Mouse (Mus musculus): ENCODE measurements around the gene Klhl42. TPM values are rescaled to one million over a fixed set of nuclear protein-coding genes. Genes with fewer than 3 reads are reported as not detected.

The Klhl42 gene
- polyA plus RNA-seq, 1 experiment from 2014 or later = 1.6 TPM

DNA sequence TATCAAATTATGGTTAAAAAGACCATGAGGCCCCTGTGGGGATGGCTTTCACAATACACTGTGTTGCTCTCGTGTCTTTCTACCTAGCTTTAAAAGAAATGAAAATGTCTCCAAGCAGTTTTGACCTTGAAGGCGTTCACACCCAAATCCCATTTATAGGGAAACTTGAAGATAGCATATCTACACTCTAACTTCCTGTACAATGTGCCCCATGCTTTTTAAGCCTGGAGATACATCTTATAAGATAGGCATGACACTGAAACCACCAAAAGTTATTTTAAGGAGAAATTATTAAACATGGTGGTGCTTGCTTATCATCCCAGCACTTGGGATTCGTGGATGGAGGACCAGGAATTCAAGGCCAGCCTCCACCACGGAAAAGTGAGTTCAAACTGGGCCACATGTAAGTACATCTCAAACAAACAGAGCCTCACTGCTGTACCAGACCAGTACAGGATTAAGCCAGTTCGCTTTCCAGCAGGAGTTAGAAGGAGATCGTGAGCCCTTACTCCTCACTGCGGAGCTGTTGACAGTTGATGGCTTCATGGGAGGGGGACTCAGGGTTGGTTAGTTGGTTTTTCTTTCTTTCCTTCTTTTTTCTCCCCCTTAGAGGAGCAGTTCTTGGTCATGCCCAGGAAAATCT lies 5.7 kb upstream of the Klhl42 start:
- no peaks in the 10 kb centered on the region for H3K36me3 ChIP-seq (replicated peaks; ENCODE audit: insufficient read depth, low read length)
- H3K9me3 ChIP-seq (ENCODE audit: low read length) = no peaks in the 10 kb centered on the region
- WGBS (ENCODE audit: insufficient replicate concordance) = 57% methylated on average over 7 of the region's 7 CpGs
- H3K9ac ChIP-seq (replicated peaks) = no peak overlapping the region
- H3K4me2 ChIP-seq (ENCODE audit: low read depth, low read length) = no peak overlapping the region
- no peaks in the 10 kb centered on the region for H3K27me3 ChIP-seq (ENCODE audit: insufficient read depth, low read length)
- DNase-seq = no peak
- no peak for TF ChIP-seq CTCF (IDR thresholded peaks at IDR 0.05; ENCODE audit: low read depth)
- no peak for TF ChIP-seq EP300 (IDR thresholded peaks at IDR 0.05; ENCODE audit: low read depth)
- peaks cover 5% of the 10 kb centered on the region for H3K4me1 ChIP-seq (ENCODE audit: insufficient read depth)
- no peak overlapping the region for H3K27ac ChIP-seq (ENCODE audit: low read depth)
- no peak overlapping the region for H3K4me3 ChIP-seq (ENCODE audit: low read depth, low read length)
- no peak for ATAC-seq

DNA sequence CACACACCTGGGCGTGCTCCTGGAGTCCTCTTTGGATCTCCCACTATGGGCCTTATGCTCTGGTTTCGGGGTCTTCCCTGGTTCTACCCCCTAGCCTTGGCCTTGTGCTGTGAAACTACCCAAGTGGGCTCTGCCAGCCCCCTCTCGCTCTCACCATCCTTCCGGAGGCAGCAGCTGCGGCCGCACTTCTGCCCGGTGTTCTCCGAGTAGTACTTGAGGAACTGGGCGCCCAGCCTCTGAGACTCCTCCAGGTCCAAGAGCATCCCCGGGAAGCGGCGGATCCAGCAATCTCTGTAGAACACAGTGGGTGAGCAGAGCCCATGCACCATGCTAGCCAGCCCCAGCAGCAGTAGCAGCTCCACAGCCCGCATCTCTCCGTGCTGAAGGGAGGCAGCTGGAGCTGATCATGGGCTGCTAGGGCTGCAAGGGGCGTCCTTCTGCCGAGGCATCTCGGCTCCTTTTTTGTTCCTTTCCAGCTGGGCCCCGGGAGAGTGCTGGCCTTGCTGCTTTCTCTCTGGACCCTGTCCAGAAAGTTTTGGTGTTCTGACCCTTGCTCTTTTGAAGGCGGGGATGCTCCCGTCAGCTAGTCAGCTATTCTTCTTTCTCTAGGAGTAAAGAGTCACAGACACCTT lies 4.5 kb upstream of the Klhl42 start, which contains the start of gene Mansc4:
TSS of gene Mansc4 (minus strand) at position 439 of the 632 bp plus-strand sequence.
- 15% methylated on average over 20 of the region's 20 CpGs for WGBS (ENCODE audit: insufficient replicate concordance)
- no peaks in the 10 kb centered on the region for H3K36me3 ChIP-seq (replicated peaks; ENCODE audit: insufficient read depth, low read length)
- no peak within 1 kb of the TSS for H3K9ac ChIP-seq (replicated peaks)
- H3K9me3 ChIP-seq (ENCODE audit: low read length) = no peaks in the 10 kb centered on the region
- ATAC-seq = no peak
- H3K27me3 ChIP-seq (ENCODE audit: insufficient read depth, low read length) = no peaks in the 10 kb centered on the region
- no peak for DNase-seq
- H3K4me3 ChIP-seq (ENCODE audit: low read depth, low read length) = no peak within 1 kb of the TSS
- TF ChIP-seq CTCF (IDR thresholded peaks at IDR 0.05; ENCODE audit: low read depth) (no peak), EP300 (IDR thresholded peaks at IDR 0.05; ENCODE audit: low read depth) (no peak)
- peaks cover 9% of the 10 kb centered on the region for H3K4me1 ChIP-seq (ENCODE audit: insufficient read depth)
- no peak within 1 kb of the TSS for H3K4me2 ChIP-seq (ENCODE audit: low read depth, low read length)
- no peak within 1 kb of the TSS for H3K27ac ChIP-seq (ENCODE audit: low read depth)

DNA sequence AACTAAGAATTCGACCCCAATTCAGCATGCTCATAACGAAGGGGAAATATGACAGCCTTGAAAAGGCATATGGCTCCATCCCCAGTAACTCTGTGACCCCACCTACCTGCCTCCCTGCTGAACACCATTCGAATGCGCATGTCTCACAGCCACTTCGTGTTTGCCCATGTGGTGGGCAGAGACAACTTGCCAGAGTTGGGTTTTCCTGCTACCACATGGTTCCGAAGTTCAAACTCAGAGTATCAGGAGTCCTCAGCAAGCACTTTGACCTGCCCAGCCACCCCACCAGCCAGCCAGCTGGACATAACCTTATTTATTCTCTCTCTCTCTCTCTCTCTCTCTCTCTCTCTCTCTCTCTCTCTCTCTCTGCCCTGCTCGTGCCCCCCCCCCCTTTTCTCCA lies 3.4 kb upstream of the Klhl42 start:
- no peak overlapping the region for H3K27ac ChIP-seq (ENCODE audit: low read depth)
- WGBS (ENCODE audit: insufficient replicate concordance) = 53% methylated on average over 7 of the region's 7 CpGs
- ATAC-seq (no peak), DNase-seq (no peak)
- no peaks in the 10 kb centered on the region for H3K27me3 ChIP-seq (ENCODE audit: insufficient read depth, low read length)
- TF ChIP-seq EP300 (IDR thresholded peaks at IDR 0.05; ENCODE audit: low read depth) = no peak
- no peak for TF ChIP-seq CTCF (IDR thresholded peaks at IDR 0.05; ENCODE audit: low read depth)
- peaks cover 14% of the 10 kb centered on the region for H3K4me1 ChIP-seq (ENCODE audit: insufficient read depth)
- H3K9ac ChIP-seq (replicated peaks) = no peak overlapping the region
- no peak overlapping the region for H3K4me3 ChIP-seq (ENCODE audit: low read depth, low read length)
- H3K4me2 ChIP-seq (ENCODE audit: low read depth, low read length) = no peak overlapping the region
- no peaks in the 10 kb centered on the region for H3K36me3 ChIP-seq (replicated peaks; ENCODE audit: insufficient read depth, low read length)
- H3K9me3 ChIP-seq (ENCODE audit: low read length) = no peaks in the 10 kb centered on the region

DNA sequence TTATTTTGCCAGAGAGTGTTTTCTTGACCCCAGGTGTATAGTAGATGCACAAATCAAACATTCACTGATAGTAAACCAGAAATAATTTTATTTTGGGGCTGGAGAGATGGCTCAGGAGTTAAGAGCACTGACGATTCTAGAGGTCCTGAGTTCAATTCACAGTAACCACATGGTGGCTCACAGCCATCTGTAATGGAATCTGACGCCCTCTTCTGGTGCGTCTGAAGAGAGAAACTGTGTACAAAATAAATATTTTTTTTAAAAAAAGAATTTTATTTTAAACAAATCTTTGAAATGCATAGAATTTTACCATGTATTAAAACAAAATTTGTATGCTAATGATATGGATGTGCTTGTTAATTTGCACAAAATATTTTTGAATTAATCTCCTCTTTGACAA lies 2.7 kb upstream of the Klhl42 start:
- DNase-seq (no peak), ATAC-seq (no peak)
- WGBS (ENCODE audit: insufficient replicate concordance) = 69% methylated on average over 3 of the region's 3 CpGs
- Histone ChIP-seq H3K9me3 (ENCODE audit: low read length) (no peaks in the 10 kb centered on the region), H3K4me1 (ENCODE audit: insufficient read depth) (peaks cover 18% of the 10 kb centered on the region), H3K27me3 (ENCODE audit: insufficient read depth, low read length) (no peaks in the 10 kb centered on the region), H3K9ac (replicated peaks) (no peak overlapping the region), H3K4me3 (ENCODE audit: low read depth, low read length) (no peak overlapping the region), H3K4me2 (ENCODE audit: low read depth, low read length) (no peak overlapping the region), H3K27ac (ENCODE audit: low read depth) (no peak overlapping the region), H3K36me3 (replicated peaks; ENCODE audit: insufficient read depth, low read length) (no peaks in the 10 kb centered on the region)
- TF ChIP-seq CTCF (IDR thresholded peaks at IDR 0.05; ENCODE audit: low read depth) (0 out of 2 replicates have a peak, but pooled peaks have one; percentile 8), EP300 (IDR thresholded peaks at IDR 0.05; ENCODE audit: low read depth) (no peak)

DNA sequence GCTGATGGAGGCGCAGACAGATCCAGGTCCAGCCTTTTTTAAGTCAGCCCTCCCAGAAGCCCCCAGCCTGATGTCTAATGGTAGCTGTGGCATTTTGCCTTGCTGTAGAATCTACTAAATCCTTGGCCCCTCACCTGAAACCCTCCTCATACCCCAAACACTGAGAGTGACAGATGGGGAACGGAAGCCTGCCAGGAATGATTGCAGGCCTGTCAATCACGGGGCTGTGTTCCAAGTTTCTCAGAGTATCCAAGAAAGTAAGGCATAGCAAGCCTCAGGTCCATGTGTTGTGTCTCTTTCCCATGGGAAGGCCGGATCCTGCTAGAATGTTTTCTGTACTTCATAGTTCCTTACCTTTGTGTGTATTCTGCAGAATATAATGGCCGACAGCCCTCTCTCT lies 988 bp upstream of the Klhl42 start:
- no peaks in the 10 kb centered on the region for H3K27me3 ChIP-seq (ENCODE audit: insufficient read depth, low read length)
- H3K4me2 ChIP-seq (ENCODE audit: low read depth, low read length) = peak overlapping the region; percentile 98; the same call in 1 of the 2 replicates
- 74% methylated on average over 5 of the region's 5 CpGs for WGBS (ENCODE audit: insufficient replicate concordance)
- DNase-seq = no peak
- TF ChIP-seq CTCF (IDR thresholded peaks at IDR 0.05; ENCODE audit: low read depth) (no peak), EP300 (IDR thresholded peaks at IDR 0.05; ENCODE audit: low read depth) (no peak)
- H3K36me3 ChIP-seq (replicated peaks; ENCODE audit: insufficient read depth, low read length) = no peaks in the 10 kb centered on the region
- peaks cover 22% of the 10 kb centered on the region for H3K4me1 ChIP-seq (ENCODE audit: insufficient read depth)
- H3K9me3 ChIP-seq (ENCODE audit: low read length) = no peaks in the 10 kb centered on the region
- H3K27ac ChIP-seq (ENCODE audit: low read depth) = no peak overlapping the region
- no peak overlapping the region for H3K9ac ChIP-seq (replicated peaks)
- ATAC-seq = no peak
- no peak overlapping the region for H3K4me3 ChIP-seq (ENCODE audit: low read depth, low read length)

DNA sequence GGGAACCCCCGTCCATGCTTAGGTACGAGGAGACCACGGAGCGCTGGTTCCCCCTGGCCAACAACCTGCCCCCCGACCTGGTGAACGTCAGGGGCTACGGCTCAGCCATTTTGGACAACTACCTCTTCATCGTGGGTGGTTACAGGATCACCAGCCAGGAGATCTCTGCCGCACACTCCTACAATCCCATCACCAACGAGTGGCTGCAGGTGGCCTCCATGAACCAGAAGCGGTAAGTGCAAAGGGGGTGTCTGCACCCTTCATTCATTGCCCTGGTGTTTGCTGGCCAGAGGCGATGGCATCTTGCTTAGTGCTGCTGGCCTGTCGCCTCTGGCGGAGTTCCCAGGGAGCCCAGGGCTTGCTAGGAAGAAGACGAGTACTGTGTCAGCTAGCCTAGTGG lies 957 bp downstream of the Klhl42 start:
- H3K4me1 ChIP-seq (ENCODE audit: insufficient read depth) = peaks cover 18% of the 10 kb centered on the region
- 3% methylated on average over 15 of the region's 15 CpGs for WGBS (ENCODE audit: insufficient replicate concordance)
- TF ChIP-seq EP300 (IDR thresholded peaks at IDR 0.05; ENCODE audit: low read depth) (no peak), CTCF (IDR thresholded peaks at IDR 0.05; ENCODE audit: low read depth) (no peak)
- H3K4me3 ChIP-seq (ENCODE audit: low read depth, low read length) = peak overlapping the region; percentile 80
- H3K9me3 ChIP-seq (ENCODE audit: low read length) = no peaks in the 10 kb centered on the region
- 0 out of 2 replicates have a peak, but pooled peaks cover 2% of the 10 kb centered on the region for H3K36me3 ChIP-seq (replicated peaks; ENCODE audit: insufficient read depth, low read length)
- peak overlapping the region; percentile 86 for H3K27ac ChIP-seq (ENCODE audit: low read depth)
- peak overlapping the region; percentile 98 for H3K4me2 ChIP-seq (ENCODE audit: low read depth, low read length)
- peak; percentile 6; the same call in 1 of the 2 replicates for ATAC-seq
- H3K27me3 ChIP-seq (ENCODE audit: insufficient read depth, low read length) = no peaks in the 10 kb centered on the region
- H3K9ac ChIP-seq (replicated peaks) = peak overlapping the region; percentile 84
- peak; percentile 35 for DNase-seq
